28 mouse cellular contexts compared by ENCODE assay signal in the genomic region with DNA sequence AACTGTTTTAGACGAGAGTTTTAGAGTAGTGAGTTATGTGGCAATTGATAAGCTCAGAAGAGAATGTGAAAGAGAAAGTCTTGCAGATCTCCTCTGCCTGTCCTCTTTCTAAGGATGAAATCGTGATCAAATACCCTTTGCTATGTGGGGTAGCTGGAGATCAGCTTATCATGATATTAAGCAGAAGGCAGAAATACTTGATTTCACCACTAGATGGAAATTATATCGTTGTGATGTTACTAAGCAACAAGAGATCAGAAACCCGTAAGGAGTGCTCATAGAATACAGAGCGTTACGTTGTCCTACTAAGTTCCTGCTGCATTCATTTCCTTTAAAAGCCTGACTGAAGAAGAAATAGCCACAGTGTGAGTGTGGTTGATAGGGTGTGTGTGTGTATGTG.
A peak's percentile ranks its signal among the peaks of the same experiment; 100 is the strongest.
DNase-seq lines count a peak whose midpoint lies in the region; ATAC-seq and TF ChIP-seq lines count a peak whose summit lies in the region.
"Had no signal": no experiment of that assay in that cellular context is flagged by ENCODE, and none has a peak within 500 bp of the region (broad histone marks: within the 10 kb centered on the region; RNA-seq: fewer than 3 reads in every experiment).

No protein-coding gene starts in this region.

- peak; percentile 41; the same call in 1 of the 2 replicates for TF ChIP-seq CTCF in lung, embryonic 14.5 days (IDR thresholded peaks at IDR 0.05; ENCODE audit: low read depth)

- H3K4me1 ChIP-seq in forebrain, embryonic 14.5 days (ENCODE audit: control insufficient read depth, insufficient read depth, low read length): no peaks in the 10 kb centered on the region
- no peaks in the 10 kb centered on the region for H3K4me1 ChIP-seq in forebrain, embryonic 12.5 days
- no peaks in the 10 kb centered on the region for H3K4me1 ChIP-seq in lung, embryonic 14.5 days (ENCODE audit: insufficient read depth)
- H3K4me1 ChIP-seq in kidney, embryonic 16.5 days (ENCODE audit: insufficient read depth, low read length): no peaks in the 10 kb centered on the region
- H3K4me1 ChIP-seq: embryonic facial prominence, embryonic 13.5 days; heart, embryonic 15.5 days; megakaryocyte, embryonic 14.5 days; neural tube, embryonic 13.5 days had no signal

- H3K9ac ChIP-seq in forebrain, embryonic 14.5 days (ENCODE audit: low read length): no peak overlapping the region
- no peak overlapping the region for H3K9ac ChIP-seq in forebrain, embryonic 12.5 days
- H3K9ac ChIP-seq in lung, embryonic 14.5 days: no peak overlapping the region
- no peak overlapping the region for H3K9ac ChIP-seq in kidney, embryonic 16.5 days (replicated peaks; ENCODE audit: low read length)
- H3K9ac ChIP-seq: embryonic facial prominence, embryonic 13.5 days; heart, embryonic 15.5 days; liver, embryonic 14.5 days; lung, embryonic 15.5 days; neural tube, embryonic 13.5 days had no signal

- peak; percentile 19 for DNase-seq in forebrain, embryonic 14.5 days (ENCODE audit: low spot score)
- DNase-seq in lung, embryonic 14.5 days: peak; percentile 28
- no peak for DNase-seq in lung, postnatal 25 days (ENCODE audit: low spot score)
- peak; percentile 30 for DNase-seq in retina, postnatal 1 day
- no peak for DNase-seq in retina, embryonic 14.5 days (ENCODE audit: low spot score)
- no peak for DNase-seq in kidney, postnatal 25 days
- DNase-seq: adrenal gland, postnatal 10 days; cerebellum, adult 11 months; cerebellum, adult 9-10 months; cerebellum, postnatal 36 days; gastrocnemius, postnatal 25 days; heart, adult 11 months; kidney, postnatal 36 days; layer of hippocampus, postnatal 36 days; liver; lung, postnatal 4 days; right cerebral cortex, postnatal 14 days had no signal

- no peaks in the 10 kb centered on the region for H3K27me3 ChIP-seq in forebrain, embryonic 14.5 days (replicated peaks; ENCODE audit: control insufficient read depth, insufficient read depth, low read length)
- peaks cover 17% of the 10 kb centered on the region for H3K27me3 ChIP-seq in forebrain, embryonic 12.5 days
- H3K27me3 ChIP-seq in lung, embryonic 14.5 days (ENCODE audit: insufficient read depth, low read length): no peaks in the 10 kb centered on the region
- H3K27me3 ChIP-seq in kidney, embryonic 16.5 days (ENCODE audit: insufficient read depth, low read length): no peaks in the 10 kb centered on the region
- H3K27me3 ChIP-seq: embryonic facial prominence, embryonic 13.5 days; heart, embryonic 15.5 days; lung, embryonic 15.5 days; megakaryocyte, embryonic 14.5 days had no signal

- 84% methylated on average over 6 of the region's 6 CpGs for WGBS in forebrain, embryonic 14.5 days
- 84% methylated on average over 6 of the region's 6 CpGs for WGBS in forebrain, embryonic 12.5 days
- 63% methylated on average over 6 of the region's 6 CpGs for WGBS in lung, embryonic 14.5 days
- 79% methylated on average over 6 of the region's 6 CpGs for WGBS in kidney, embryonic 16.5 days

- no peak overlapping the region for H3K4me2 ChIP-seq in forebrain, embryonic 14.5 days (ENCODE audit: low read length)
- H3K4me2 ChIP-seq in forebrain, embryonic 12.5 days: no peak overlapping the region
- H3K4me2 ChIP-seq in lung, embryonic 14.5 days: no peak overlapping the region
- H3K4me2 ChIP-seq in kidney, embryonic 16.5 days (replicated peaks; ENCODE audit: low read depth, low read length): no peak overlapping the region
- H3K4me2 ChIP-seq: embryonic facial prominence, embryonic 13.5 days; heart, embryonic 15.5 days; lung, embryonic 15.5 days; neural tube, embryonic 13.5 days had no signal

- no peaks in the 10 kb centered on the region for H3K36me3 ChIP-seq in forebrain, embryonic 14.5 days (ENCODE audit: control insufficient read depth, insufficient read depth, low read length)
- no peaks in the 10 kb centered on the region for H3K36me3 ChIP-seq in forebrain, embryonic 12.5 days (replicated peaks)
- no peaks in the 10 kb centered on the region for H3K36me3 ChIP-seq in lung, embryonic 14.5 days (ENCODE audit: insufficient read depth)
- H3K36me3 ChIP-seq in kidney, embryonic 16.5 days (ENCODE audit: insufficient read depth, low read length): no peaks in the 10 kb centered on the region
- H3K36me3 ChIP-seq: embryonic facial prominence, embryonic 13.5 days; heart, embryonic 10.5 days; heart, embryonic 15.5 days; lung, embryonic 15.5 days; neural tube, embryonic 13.5 days had no signal

- no peak overlapping the region for H3K27ac ChIP-seq in forebrain, embryonic 14.5 days (ENCODE audit: low read depth, low read length)
- H3K27ac ChIP-seq in forebrain, embryonic 12.5 days: no peak overlapping the region
- no peak overlapping the region for H3K27ac ChIP-seq in lung, embryonic 14.5 days (ENCODE audit: low read depth)
- no peak overlapping the region for H3K27ac ChIP-seq in kidney, embryonic 16.5 days (ENCODE audit: low read length)
- H3K27ac ChIP-seq: embryonic facial prominence, embryonic 13.5 days; heart, embryonic 10.5 days; heart, embryonic 15.5 days; liver, embryonic 14.5 days; lung, embryonic 15.5 days; neural tube, embryonic 13.5 days had no signal

- ATAC-seq in forebrain, embryonic 14.5 days: no peak
- no peak for ATAC-seq in forebrain, embryonic 12.5 days (ENCODE audit: low FRiP score)
- ATAC-seq in lung, embryonic 14.5 days (ENCODE audit: insufficient read depth): no peak
- ATAC-seq in kidney, embryonic 16.5 days (ENCODE audit: low FRiP score, low TSS enrichment): no peak
- ATAC-seq: CD4-positive, CD25-positive, alpha-beta regulatory T cell, adult 4 months; intestine, embryonic 16.5 days had no signal

- no peak overlapping the region for H3K4me3 ChIP-seq in forebrain, embryonic 14.5 days (ENCODE audit: low read depth, low read length)
- no peak overlapping the region for H3K4me3 ChIP-seq in forebrain, embryonic 12.5 days (replicated peaks)
- no peak overlapping the region for H3K4me3 ChIP-seq in lung, embryonic 14.5 days (ENCODE audit: low read depth, low read length)
- no peak overlapping the region for H3K4me3 ChIP-seq in kidney, embryonic 16.5 days (ENCODE audit: low read length)
- H3K4me3 ChIP-seq: embryonic facial prominence, embryonic 13.5 days; heart, embryonic 10.5 days; heart, embryonic 15.5 days; lung, embryonic 15.5 days; megakaryocyte, embryonic 14.5 days; neural tube, embryonic 13.5 days had no signal

- no peaks in the 10 kb centered on the region for H3K9me3 ChIP-seq in forebrain, embryonic 14.5 days (replicated peaks; ENCODE audit: control insufficient read depth, low read length)
- no peaks in the 10 kb centered on the region for H3K9me3 ChIP-seq in forebrain, embryonic 12.5 days
- H3K9me3 ChIP-seq in lung, embryonic 14.5 days (ENCODE audit: low read depth, low read length): no peaks in the 10 kb centered on the region
- H3K9me3 ChIP-seq in kidney, embryonic 16.5 days (ENCODE audit: low read length): 0 out of 2 replicates have a peak, but pooled peaks cover 3% of the 10 kb centered on the region
- H3K9me3 ChIP-seq: embryonic facial prominence, embryonic 13.5 days; heart, embryonic 10.5 days; heart, embryonic 15.5 days; lung, embryonic 15.5 days; neural tube, embryonic 13.5 days had no signal

Comparison
In these comparisons a context has a peak if more than half of its experiments do, and no peak if none do; other contexts are left out.
1. DNase-seq: peak in forebrain, embryonic 14.5 days (single experiment), lung, embryonic 14.5 days (single experiment) and retina, postnatal 1 day (single experiment); none in lung, postnatal 25 days (single experiment), retina, embryonic 14.5 days (single experiment) and kidney, postnatal 25 days (0 of 2).